Mouse (Mus musculus): ENCODE data around the gene Pou2f1.

- TF ChIP-seq POLR2A (IDR thresholded peaks at IDR 0.05; ENCODE audit: low read depth, low read length) = no peak
- no peak for TF ChIP-seq CTCF (IDR thresholded peaks at IDR 0.05; ENCODE audit: extremely low read depth, insufficient read depth, insufficient read length, insufficient replicate concordance)
Measured at GRCm38 (mm10) chr1:165925207-165925606, 77.3 kb downstream of the Pou2f1 start.
